In genomic region chr2:30885453-30886163, GRCm38 (mm10) we compare ENCODE assay signal across 8 mouse cellular contexts. TPM values are rescaled to one million over a fixed set of nuclear protein-coding genes. Genes with fewer than 3 reads are reported as not detected.
DNase-seq lines count a peak whose midpoint lies in the region; ATAC-seq and TF ChIP-seq lines count a peak whose summit lies in the region.
"Had no signal": no experiment of that assay in that cellular context is flagged by ENCODE, and none has a peak within 500 bp of the region (broad histone marks: within the 10 kb centered on the region; RNA-seq: fewer than 3 reads in every experiment).

No protein-coding gene starts in this region.

- H3K9me3 ChIP-seq in ES-E14 (ENCODE audit: control insufficient read depth, insufficient read depth, low read depth, low read length) = no peaks in the 10 kb centered on the region
- H3K9me3 ChIP-seq in midbrain, postnatal 0 days (ENCODE audit: low read length) = no peaks in the 10 kb centered on the region

- H3K4me2 ChIP-seq in midbrain, postnatal 0 days (ENCODE audit: low read depth, low read length, poor library complexity, severe bottlenecking) = no peak overlapping the region

- H3K4me3 ChIP-seq in ES-E14 (ENCODE audit: insufficient read depth in 1 of 2, low read depth in 1 of 2, low read length in 2 of 2, poor library complexity in 1 of 2, severe bottlenecking in 1 of 2) = no peak overlapping the region
- no peak overlapping the region; the same call in 1 of the 2 replicates for H3K4me3 ChIP-seq in layer of hippocampus, adult 2 months
- H3K4me3 ChIP-seq in midbrain, postnatal 0 days (ENCODE audit: low read depth, low read length) = no peak overlapping the region

- DNase-seq in ES-E14 (ENCODE audit: low read depth, low spot score) (no peak), adipocyte (ENCODE audit: low spot score) (peak; percentile 72)
- DNase-seq in fat pad, adult 2 months (ENCODE audit: extremely low read depth, low read depth, low spot score) = peak; percentile 26
- peak; percentile 72 to 86 for DNase-seq in layer of hippocampus, adult 2 months (ENCODE audit: low spot score in 2 of 2)
- peak; percentile 83 for DNase-seq in midbrain, postnatal 0 days (ENCODE audit: low spot score)
- no peak for DNase-seq in adrenal gland, postnatal 4 days (ENCODE audit: low spot score in 2 of 2)
- DNase-seq in adrenal gland, postnatal 14 days = no peak

- TF ChIP-seq CTCF in layer of hippocampus, adult 2 months (conservative IDR thresholded peaks at IDR 0.05) = peak; percentile 76
- peak; percentile 5; the same call in 1 of the 2 replicates for TF ChIP-seq CTCF in midbrain, postnatal 0 days (IDR thresholded peaks at IDR 0.05)

- H3K36me3 ChIP-seq in ES-E14 (ENCODE audit: control insufficient read depth, insufficient read depth, low read length, poor library complexity, severe bottlenecking) = no peaks in the 10 kb centered on the region
- no peaks in the 10 kb centered on the region for H3K36me3 ChIP-seq in midbrain, postnatal 0 days (ENCODE audit: insufficient read depth, low read length)

- H3K9ac ChIP-seq in ES-E14 (ENCODE audit: insufficient read depth, low read depth, low read length, poor library complexity, severe bottlenecking) = no peak overlapping the region
- no peak overlapping the region for H3K9ac ChIP-seq in midbrain, postnatal 0 days (replicated peaks; ENCODE audit: low read length, poor library complexity, severe bottlenecking)

- H3K27me3 ChIP-seq in midbrain, postnatal 0 days (ENCODE audit: insufficient read depth, low read length) = no peaks in the 10 kb centered on the region

- WGBS in midbrain, postnatal 0 days = 44% methylated on average over 9 of the region's 9 CpGs

- peaks cover 4 to 24% of the 10 kb centered on the region in 2 experiments for H3K4me1 ChIP-seq in ES-E14 (ENCODE audit: control insufficient read depth in 2 of 2, insufficient read depth in 2 of 2, low read length in 2 of 2, poor library complexity in 1 of 2)
- no peaks in the 10 kb centered on the region for H3K4me1 ChIP-seq in midbrain, postnatal 0 days (ENCODE audit: insufficient read depth, low read length)

- in situ Hi-C loops in ES-E14 (cut with MboI; ENCODE audit: low sequenced_read_pairs in 2 of 2, unreplicated experiment in 2 of 2) = no loop called here

- no peak for ATAC-seq in midbrain, postnatal 0 days (ENCODE audit: low FRiP score)

- H3K27ac ChIP-seq in ES-E14 (ENCODE audit: insufficient read depth, low read depth, low read length, poor library complexity, severe bottlenecking) = 0 out of 2 replicates have a peak overlapping the region, but pooled peaks have one; percentile 33
- H3K27ac ChIP-seq in layer of hippocampus, adult 2 months = peak overlapping the region; percentile 88
- H3K27ac ChIP-seq in midbrain, postnatal 0 days (ENCODE audit: low read depth, low read length) = no peak overlapping the region

TF ChIP-seq in ES-E14, 5 proteins besides CTCF, POLR2A, EP300 and RAD21:
- TF ChIP-seq HCFC1 (IDR thresholded peaks at IDR 0.05; ENCODE audit: borderline replicate concordance, insufficient read depth, low read length) (no peak), CHD2 (IDR thresholded peaks at IDR 0.05; ENCODE audit: low read depth, low read length) (no peak), MAFK (IDR thresholded peaks at IDR 0.05; ENCODE audit: insufficient read depth, low read depth, low read length) (no peak), ZNF384 (IDR thresholded peaks at IDR 0.05; ENCODE audit: low read depth, low read length) (no peak), ZC3H11A (IDR thresholded peaks at IDR 0.05; ENCODE audit: borderline replicate concordance, low read depth, low read length) (no peak)

RNA-seq across cellular contexts. Expression of gene Ptges, which starts 44.1 kb away (rescaled TPM):
- total RNA-seq in ES-E14 (2012; rRNA removed) = 25.5 and 30.3 TPM in 2 replicates
- total RNA-seq in layer of hippocampus, adult 2 months (2021) = 1 to 10 TPM; 4.2 to 4.5 TPM
- total RNA-seq in midbrain, postnatal 0 days (2014; rRNA removed) = 6.7 and 19.8 TPM in 2 replicates
- 8.0 and 8.5 TPM in 2 replicates for polyA plus RNA-seq in midbrain, postnatal 0 days (2015; fragmentation: Nextera tagmentation; extraction: Ambion mirVana)
- 10 to 100 TPM; 14.6 to 16.9 TPM for total RNA-seq in adrenal gland, postnatal 4 days (2021)
- 11.7 and 12.7 TPM in 2 replicates for total RNA-seq in adrenal gland, postnatal 14 days (2021)
- total RNA-seq: neutrophil, adult 5-6 weeks had no signal

RNA-seq across cellular contexts. Expression of gene Prrx2, which starts 50.8 kb away (rescaled TPM):
- 8.7 and 16.2 TPM in 2 replicates for total RNA-seq in ES-E14 (2012; rRNA removed)
- 1 to 10 TPM; 1.4 to 2.5 TPM for total RNA-seq in layer of hippocampus, adult 2 months (2021)
- 4.4 and 12.5 TPM in 2 replicates for total RNA-seq in midbrain, postnatal 0 days (2014; rRNA removed)
- 3.0 and 5.1 TPM in 2 replicates for polyA plus RNA-seq in midbrain, postnatal 0 days (2015; fragmentation: Nextera tagmentation; extraction: Ambion mirVana)
- total RNA-seq in adrenal gland, postnatal 4 days (2021) = 1 to 10 TPM; 2.8 to 3.3 TPM
- 1.6 and 2.4 TPM in 2 replicates for total RNA-seq in adrenal gland, postnatal 14 days (2021)
- total RNA-seq: neutrophil, adult 5-6 weeks had no signal

RNA-seq across cellular contexts. Expression of gene Asb6, which starts 55.5 kb away (rescaled TPM):
- total RNA-seq in ES-E14 (2012; rRNA removed) = 73.6 and 88.1 TPM in 2 replicates
- 10 to 100 TPM; 36.7 to 40.8 TPM for total RNA-seq in layer of hippocampus, adult 2 months (2021)
- 36.5 and 40.7 TPM in 2 replicates for total RNA-seq in midbrain, postnatal 0 days (2014; rRNA removed)
- polyA plus RNA-seq in midbrain, postnatal 0 days (2015; fragmentation: Nextera tagmentation; extraction: Ambion mirVana) = 36.1 and 39.6 TPM in 2 replicates
- 10 to 100 TPM; 28.9 to 32.0 TPM for total RNA-seq in adrenal gland, postnatal 4 days (2021)
- total RNA-seq in adrenal gland, postnatal 14 days (2021) = 22.3 and 25.8 TPM in 2 replicates

Comparison
In these comparisons a context has a peak if more than half of its experiments do, and no peak if none do; other contexts are left out.
1. DNase-seq: peak in adipocyte (single experiment), fat pad, adult 2 months (single experiment), layer of hippocampus, adult 2 months (2 of 2) and midbrain, postnatal 0 days (single experiment); none in ES-E14 (single experiment), adrenal gland, postnatal 4 days (0 of 2) and adrenal gland, postnatal 14 days (single experiment).